Mouse (Mus musculus): ENCODE measurements at regions not wholly inside any gene's neighbourhood (a gene's known extent, or its start where the extent isn't known, plus 50 kb on each side); places are given as distances from the start of the nearest gene placed in this dataset.

- ATAC-seq, result no peak
- 82% methylated on average over 1 of the region's 1 CpGs for WGBS
Measured at GRCm38 (mm10) chr17:76046438-76046837, 494.7 kb upstream of the Fam98a start.

DNA sequence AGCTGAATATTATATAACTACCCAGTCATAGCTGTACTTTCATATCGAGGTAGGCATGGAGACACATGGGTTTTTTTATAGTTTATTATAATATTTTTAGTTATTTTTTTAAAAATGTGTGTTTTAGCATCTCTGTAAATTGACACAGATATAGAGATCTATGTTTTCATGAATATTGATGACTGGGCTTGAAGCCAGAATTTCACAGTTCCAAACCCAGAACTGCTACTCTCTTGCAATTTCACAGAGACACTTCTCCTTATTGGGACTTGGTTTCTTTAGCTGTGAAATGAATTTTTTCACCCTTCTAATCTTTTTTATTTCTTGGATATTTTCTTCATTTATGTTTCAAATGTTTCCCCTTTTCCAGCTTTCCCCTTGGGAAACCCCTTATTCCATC is 481.0 kb upstream of the Fam98a start:
- Histone ChIP-seq H3K9ac (ENCODE audit: low read depth, low read length) (no peak overlapping the region), H3K27me3 (replicated peaks; ENCODE audit: control insufficient read depth, insufficient read depth, low read length) (no peaks in the 10 kb centered on the region), H3K9me3 (ENCODE audit: control insufficient read depth, low read length) (no peaks in the 10 kb centered on the region), H3K4me1 (ENCODE audit: control insufficient read depth, insufficient read depth, low read length) (no peaks in the 10 kb centered on the region), H3K27ac (ENCODE audit: low read length) (no peak overlapping the region), H3K36me3 (ENCODE audit: control insufficient read depth, insufficient read depth, low read length) (no peaks in the 10 kb centered on the region), H3K4me2 (ENCODE audit: low read depth, low read length) (no peak overlapping the region), H3K4me3 (ENCODE audit: low read length) (no peak overlapping the region)
- ATAC-seq, result no peak
- WGBS, result 70% methylated on average over 1 of the region's 1 CpGs

More at GRCm38 (mm10) chr17:76046438-76046837, 494.7 kb upstream of the Fam98a start:
- H3K4me3 ChIP-seq (ENCODE audit: low read length), result no peak overlapping the region
- H3K4me2 ChIP-seq (ENCODE audit: low read depth, low read length), result no peak overlapping the region
- no peaks in the 10 kb centered on the region for H3K27me3 ChIP-seq (replicated peaks; ENCODE audit: control insufficient read depth, insufficient read depth, low read length)
- no peaks in the 10 kb centered on the region for H3K9me3 ChIP-seq (ENCODE audit: control insufficient read depth, low read length)
- no peak overlapping the region for H3K9ac ChIP-seq (ENCODE audit: low read depth, low read length)
- no peaks in the 10 kb centered on the region for H3K36me3 ChIP-seq (ENCODE audit: control insufficient read depth, insufficient read depth, low read length)
- no peak overlapping the region for H3K27ac ChIP-seq (ENCODE audit: low read length)
- H3K4me1 ChIP-seq (ENCODE audit: control insufficient read depth, insufficient read depth, low read length), result no peaks in the 10 kb centered on the region

DNA sequence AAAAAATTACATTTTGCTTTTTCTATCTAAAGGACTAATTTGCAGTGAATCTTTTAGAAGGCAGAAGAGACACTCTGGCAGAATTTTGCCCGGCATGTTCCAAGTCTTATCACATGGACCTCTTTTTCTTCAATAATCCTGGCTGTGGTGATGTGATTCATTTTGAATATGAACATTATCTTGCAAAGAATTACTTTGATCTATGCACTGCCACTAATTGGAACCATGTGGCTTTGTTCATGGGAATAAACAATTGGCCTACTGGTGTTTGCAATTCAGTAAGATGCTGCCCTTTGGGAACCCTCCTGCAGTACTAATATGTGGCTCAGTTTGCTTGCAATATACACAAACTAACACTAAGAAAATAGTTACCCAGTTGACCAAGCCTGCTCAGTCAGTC is 456.3 kb upstream of the Fam98a start:
- Histone ChIP-seq H3K9ac (ENCODE audit: low read depth, low read length) (no peak overlapping the region), H3K27ac (ENCODE audit: low read length) (no peak overlapping the region), H3K4me2 (ENCODE audit: low read depth, low read length) (no peak overlapping the region), H3K4me1 (ENCODE audit: control insufficient read depth, insufficient read depth, low read length) (no peaks in the 10 kb centered on the region), H3K9me3 (ENCODE audit: control insufficient read depth, low read length) (no peaks in the 10 kb centered on the region), H3K4me3 (ENCODE audit: low read length) (no peak overlapping the region), H3K27me3 (replicated peaks; ENCODE audit: control insufficient read depth, insufficient read depth, low read length) (no peaks in the 10 kb centered on the region), H3K36me3 (ENCODE audit: control insufficient read depth, insufficient read depth, low read length) (no peaks in the 10 kb centered on the region)
- ATAC-seq, result no peak
- WGBS, result 82% methylated on average over 1 of the region's 1 CpGs

DNA sequence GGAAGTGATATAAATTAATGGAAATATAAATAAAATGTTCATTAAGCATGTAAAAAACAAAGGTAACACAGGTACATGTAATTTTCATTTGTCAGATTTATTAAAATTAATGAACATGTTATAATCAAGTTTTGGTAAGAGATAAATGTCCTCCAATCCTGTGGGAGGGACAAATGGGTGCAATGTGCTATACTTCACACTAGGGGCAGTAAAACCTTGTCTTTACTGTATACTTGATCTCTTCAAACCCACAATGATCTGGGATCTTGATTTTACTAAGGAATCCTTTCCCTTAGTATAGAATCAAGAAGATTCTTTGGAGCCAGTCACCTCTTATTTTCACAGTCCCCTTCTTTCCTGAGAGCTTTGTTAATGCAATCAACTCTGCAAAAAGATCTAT is 451.1 kb upstream of the Fam98a start:
- Histone ChIP-seq H3K27me3 (replicated peaks; ENCODE audit: control insufficient read depth, insufficient read depth, low read length) (no peaks in the 10 kb centered on the region), H3K27ac (ENCODE audit: low read length) (no peak overlapping the region), H3K9ac (ENCODE audit: low read depth, low read length) (no peak overlapping the region), H3K4me1 (ENCODE audit: control insufficient read depth, insufficient read depth, low read length) (no peaks in the 10 kb centered on the region), H3K4me2 (ENCODE audit: low read depth, low read length) (no peak overlapping the region), H3K9me3 (ENCODE audit: control insufficient read depth, low read length) (no peaks in the 10 kb centered on the region), H3K36me3 (ENCODE audit: control insufficient read depth, insufficient read depth, low read length) (no peaks in the 10 kb centered on the region), H3K4me3 (ENCODE audit: low read length) (no peak overlapping the region)
- no peak for ATAC-seq

DNA sequence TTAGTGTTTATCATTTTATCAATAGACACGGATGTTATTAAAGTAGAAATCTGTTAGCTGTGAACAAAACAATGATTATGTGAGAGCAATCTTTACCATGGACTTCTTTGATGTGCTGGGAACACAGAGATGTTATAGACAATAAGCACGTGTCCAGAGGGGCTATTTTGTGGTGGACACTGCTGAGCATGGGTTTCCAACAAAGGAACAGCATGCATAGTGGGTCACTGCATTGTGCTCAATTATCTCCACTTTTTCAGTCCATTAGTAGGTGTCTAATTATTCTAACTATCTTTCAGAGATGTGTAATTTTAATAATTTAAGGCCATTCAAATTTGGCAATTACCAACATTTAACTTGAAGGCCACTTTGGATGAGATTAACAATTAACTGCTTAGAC is 409.6 kb upstream of the Fam98a start:
- H3K9me3 ChIP-seq (ENCODE audit: control insufficient read depth, low read length), result no peaks in the 10 kb centered on the region
- no peaks in the 10 kb centered on the region for H3K27me3 ChIP-seq (replicated peaks; ENCODE audit: control insufficient read depth, insufficient read depth, low read length)
- H3K27ac ChIP-seq (ENCODE audit: low read length), result no peak overlapping the region
- H3K4me1 ChIP-seq (ENCODE audit: control insufficient read depth, insufficient read depth, low read length), result no peaks in the 10 kb centered on the region
- H3K9ac ChIP-seq (ENCODE audit: low read depth, low read length), result no peak overlapping the region
- 73% methylated on average over 2 of the region's 2 CpGs for WGBS
- H3K36me3 ChIP-seq (ENCODE audit: control insufficient read depth, insufficient read depth, low read length), result no peaks in the 10 kb centered on the region
- no peak overlapping the region for H3K4me2 ChIP-seq (ENCODE audit: low read depth, low read length)
- no peak overlapping the region for H3K4me3 ChIP-seq (ENCODE audit: low read length)
- ATAC-seq, result no peak

- Histone ChIP-seq H3K27me3 (replicated peaks; ENCODE audit: control insufficient read depth, insufficient read depth, low read length) (no peaks in the 10 kb centered on the region), H3K4me3 (ENCODE audit: low read length) (no peak overlapping the region), H3K4me2 (ENCODE audit: low read depth, low read length) (no peak overlapping the region), H3K36me3 (ENCODE audit: control insufficient read depth, insufficient read depth, low read length) (no peaks in the 10 kb centered on the region), H3K9me3 (ENCODE audit: control insufficient read depth, low read length) (no peaks in the 10 kb centered on the region), H3K9ac (ENCODE audit: low read depth, low read length) (no peak overlapping the region), H3K27ac (ENCODE audit: low read length) (no peak overlapping the region), H3K4me1 (ENCODE audit: control insufficient read depth, insufficient read depth, low read length) (no peaks in the 10 kb centered on the region)
- ATAC-seq, result no peak
- 84% methylated on average over 6 of the region's 6 CpGs for WGBS
Measured at GRCm38 (mm10) chr17:75936686-75937380, 385.1 kb upstream of the Fam98a start.

- 68% methylated on average over 1 of the region's 1 CpGs for whole genome bisulfite sequencing
- H3K36me3 ChIP-seq (ENCODE audit: control insufficient read depth, insufficient read depth, low read length), result no peaks in the 10 kb centered on the region
- no peak overlapping the region for H3K9ac ChIP-seq (ENCODE audit: low read depth, low read length)
- no peaks in the 10 kb centered on the region for H3K27me3 ChIP-seq (replicated peaks; ENCODE audit: control insufficient read depth, insufficient read depth, low read length)
- no peak for ATAC-seq
- H3K4me2 ChIP-seq (ENCODE audit: low read depth, low read length), result no peak overlapping the region
- no peaks in the 10 kb centered on the region for H3K9me3 ChIP-seq (ENCODE audit: control insufficient read depth, low read length)
- H3K4me1 ChIP-seq (ENCODE audit: control insufficient read depth, insufficient read depth, low read length), result no peaks in the 10 kb centered on the region
- no peak overlapping the region for H3K4me3 ChIP-seq (ENCODE audit: low read length)
- H3K27ac ChIP-seq (ENCODE audit: low read length), result no peak overlapping the region
Measured at GRCm38 (mm10) chr17:75931022-75931421, 379.3 kb upstream of the Fam98a start.

DNA sequence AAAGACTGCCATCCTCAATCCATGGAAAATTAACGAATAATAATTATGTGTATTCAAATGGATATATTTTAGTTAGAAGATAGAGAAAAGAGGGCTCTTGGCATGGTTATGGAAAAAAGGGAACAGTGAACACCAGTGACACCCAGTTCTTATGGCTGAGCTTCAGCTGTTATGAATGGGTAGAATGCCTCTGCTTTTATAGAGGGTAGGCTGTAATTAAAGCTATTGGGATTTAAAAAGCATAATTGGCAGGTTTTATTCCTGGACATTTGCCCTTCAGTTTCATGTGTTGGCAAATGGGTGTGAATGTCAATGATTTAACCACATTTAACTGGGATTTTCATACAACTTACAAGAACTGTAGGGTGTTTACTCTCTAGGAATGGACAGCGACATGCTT is 368.5 kb upstream of the Fam98a start:
- no peak for ATAC-seq
- Histone ChIP-seq H3K27ac (ENCODE audit: low read length) (no peak overlapping the region), H3K4me1 (ENCODE audit: control insufficient read depth, insufficient read depth, low read length) (no peaks in the 10 kb centered on the region), H3K4me2 (ENCODE audit: low read depth, low read length) (no peak overlapping the region), H3K9me3 (ENCODE audit: control insufficient read depth, low read length) (no peaks in the 10 kb centered on the region), H3K4me3 (ENCODE audit: low read length) (no peak overlapping the region), H3K27me3 (replicated peaks; ENCODE audit: control insufficient read depth, insufficient read depth, low read length) (no peaks in the 10 kb centered on the region), H3K9ac (ENCODE audit: low read depth, low read length) (no peak overlapping the region), H3K36me3 (ENCODE audit: control insufficient read depth, insufficient read depth, low read length) (no peaks in the 10 kb centered on the region)
- WGBS, result 87% methylated on average over 2 of the region's 2 CpGs

- Histone ChIP-seq H3K36me3 (ENCODE audit: control insufficient read depth, insufficient read depth, low read length) (no peaks in the 10 kb centered on the region), H3K4me1 (ENCODE audit: control insufficient read depth, insufficient read depth, low read length) (no peaks in the 10 kb centered on the region), H3K27me3 (replicated peaks; ENCODE audit: control insufficient read depth, insufficient read depth, low read length) (no peaks in the 10 kb centered on the region), H3K27ac (ENCODE audit: low read length) (no peak overlapping the region), H3K9me3 (ENCODE audit: control insufficient read depth, low read length) (no peaks in the 10 kb centered on the region), H3K4me3 (ENCODE audit: low read length) (no peak overlapping the region), H3K9ac (ENCODE audit: low read depth, low read length) (no peak overlapping the region), H3K4me2 (ENCODE audit: low read depth, low read length) (no peak overlapping the region)
- no peak for ATAC-seq
- WGBS, result 79% methylated on average over 4 of the region's 4 CpGs
Measured at GRCm38 (mm10) chr17:75917020-75917419, 365.3 kb upstream of the Fam98a start.

DNA sequence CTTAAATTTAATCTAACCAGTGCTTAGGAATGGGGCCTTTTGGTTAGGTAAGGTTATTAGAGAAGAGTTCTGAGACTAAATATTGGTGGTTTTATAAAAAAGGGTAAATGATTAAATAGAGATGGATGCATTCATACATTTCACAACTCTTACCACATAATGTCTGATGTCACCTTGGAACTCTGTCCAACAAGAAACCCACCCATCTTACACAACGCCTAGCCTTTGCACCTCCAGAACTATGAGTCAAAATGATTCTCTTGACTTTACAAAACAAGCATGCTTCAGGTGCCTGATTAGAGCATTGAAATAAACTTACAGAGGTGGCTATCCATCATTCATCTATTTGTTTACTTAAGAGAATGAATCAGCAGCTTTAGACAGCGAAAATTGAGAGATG is 364.8 kb upstream of the Fam98a start:
- Histone ChIP-seq H3K27ac (ENCODE audit: low read length) (no peak overlapping the region), H3K4me2 (ENCODE audit: low read depth, low read length) (no peak overlapping the region), H3K27me3 (replicated peaks; ENCODE audit: control insufficient read depth, insufficient read depth, low read length) (no peaks in the 10 kb centered on the region), H3K36me3 (ENCODE audit: control insufficient read depth, insufficient read depth, low read length) (no peaks in the 10 kb centered on the region), H3K9me3 (ENCODE audit: control insufficient read depth, low read length) (no peaks in the 10 kb centered on the region), H3K4me1 (ENCODE audit: control insufficient read depth, insufficient read depth, low read length) (no peaks in the 10 kb centered on the region), H3K4me3 (ENCODE audit: low read length) (no peak overlapping the region), H3K9ac (ENCODE audit: low read depth, low read length) (no peak overlapping the region)
- 67% methylated on average over 2 of the region's 2 CpGs for WGBS
- no peak for ATAC-seq

All from intestine, embryonic 16.5 days (tissue).